Mouse (Mus musculus) C2C12 (cell line): ENCODE measurements around the gene Sdc3.

Source experiments
- CEBPB ChIP-seq: IDR thresholded peaks from one replicate; pipeline ENCODE4 v1.6.1; 2011; ENCODE audit warnings: low read depth, mild to moderate bottlenecking, control low read depth, moderate library complexity
- CTCF ChIP-seq: IDR thresholded peaks from one replicate; pipeline ENCODE4 v1.5.1; 2011; ENCODE audit not compliant: control insufficient read depth, insufficient read depth, insufficient read length
- FOSL1 ChIP-seq: IDR thresholded peaks from one replicate; pipeline ENCODE4 v1.8.0; 2011; ENCODE audit warnings: mild to moderate bottlenecking, low read length; ENCODE audit not compliant: poor library complexity, insufficient read depth, severe bottlenecking
- MAX ChIP-seq: IDR thresholded peaks from one replicate; pipeline ENCODE4 v1.6.1; 2011; ENCODE audit warnings: mild to moderate bottlenecking, control low read depth
- MYOD1 ChIP-seq: IDR thresholded peaks from one replicate; pipeline ENCODE4 v1.6.1; 2011; ENCODE audit warnings: low read depth; ENCODE audit not compliant: control insufficient read depth, insufficient read length
- MYOG ChIP-seq: IDR thresholded peaks from one replicate; pipeline ENCODE4 v1.6.1; 2011; ENCODE audit not compliant: control insufficient read depth, insufficient read length; ENCODE audit errors: extremely low read depth
- USF1 ChIP-seq: IDR thresholded peaks from one replicate; pipeline ENCODE4 v1.6.1; 2011; ENCODE audit warnings: low read depth, mild to moderate bottlenecking, control low read depth, moderate library complexity

- TF ChIP-seq CTCF (no peak), USF1 (no peak), MYOG (no peak), MAX (no peak), MYOD1 (no peak), CEBPB (no peak), FOSL1 (no peak)
Measured at GRCm38 (mm10) chr4:130782492-130782891, 9.8 kb upstream of the Sdc3 start.
